Mouse (Mus musculus) bone marrow, adult 2 months (tissue): ENCODE results near the gene Dao. TPM values are rescaled to one million over a fixed set of nuclear protein-coding genes. Genes with fewer than 3 reads are reported as not detected.

ENCODE experiments used
- H3K27ac ChIP-seq: fragments of 200-500 bp; 2 replicates; pipeline ENCODE4 v1.5.1; 2012; ENCODE audit warnings: low read depth, mild to moderate bottlenecking, control low read depth, inconsistent platforms, low read length; ENCODE audit not compliant: control insufficient read depth, poor library complexity, insufficient read depth
- H3K4me1 ChIP-seq: fragments of 200-500 bp; 2 replicates; pipeline ENCODE4 v1.6.1; 2011; ENCODE audit warnings: low read length; ENCODE audit not compliant: control insufficient read depth, insufficient read depth
- H3K4me3 ChIP-seq: fragments of 200-500 bp; replicated peaks from 2 replicates; pipeline ENCODE3; 2011; ENCODE audit warnings: mild to moderate bottlenecking, low read depth, low read length, control low read depth; ENCODE audit not compliant: control insufficient read depth
- CTCF ChIP-seq: fragments of 200-500 bp; IDR thresholded peaks from 2 replicates; pipeline ENCODE4 v1.5.1; 2011; ENCODE audit warnings: low read length, control low read depth; ENCODE audit not compliant: control insufficient read depth, insufficient read depth
- POLR2A ChIP-seq: fragments of 200-500 bp; IDR thresholded peaks from 2 replicates; pipeline ENCODE4 v1.6.1; 2011; ENCODE audit warnings: low read depth, mild to moderate bottlenecking, control low read depth, low read length, borderline replicate concordance; ENCODE audit not compliant: control insufficient read depth
- WGBS: fragments of 180-500 bp; shearing (Covaris S2); methylation state at CpG from one replicate; pipeline ENCODE4 v1.1.7; 2018; 5-methylcytosine and 5-hydroxymethylcytosine counted together
- polyA plus RNA-seq: library from polyadenylated mRNA; stranded (reverse); fragments of >200 nt; gene quantifications from 2 replicates; pipeline ENCODE4 v1.2.4, GENCODE M21; 2011; ENCODE audit warnings: low replicate concordance; ENCODE audit not compliant: missing spikeins, insufficient read depth, insufficient read length

The Dao gene
- polyA plus RNA-seq, result 1.6 TPM in 1 of 2 replicates, not detected in the other

DNA sequence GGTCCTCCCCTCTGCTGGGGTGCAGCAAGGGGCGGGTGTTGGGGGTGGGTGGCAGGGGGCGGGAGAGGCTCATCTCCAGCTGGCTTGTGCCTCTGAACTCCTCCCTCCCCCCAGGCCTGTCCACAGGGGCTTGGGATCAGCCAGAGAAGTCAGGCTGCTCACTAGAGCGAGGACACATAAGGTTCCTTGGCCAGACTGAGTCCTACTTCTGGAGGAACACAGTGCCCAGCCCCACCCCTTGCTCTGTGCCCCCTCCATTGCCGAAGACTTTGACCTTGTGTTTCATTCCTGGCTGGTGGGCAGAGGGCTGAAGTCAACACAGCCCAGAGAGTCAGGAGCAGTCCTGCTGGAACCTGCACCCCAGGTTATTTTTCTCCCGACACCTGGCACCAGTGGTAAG, at the start of gene Dao:
Gene Dao, plus strand, starts transcription at position 162 of the 400 bp plus-strand sequence.
- TF ChIP-seq CTCF (no peak), POLR2A (no peak)
- Histone ChIP-seq H3K4me1 (no peaks in the 10 kb centered on the region; the same call in 1 of the 2 replicates), H3K4me3 (no peak within 1 kb of the TSS), H3K27ac (no peak within 1 kb of the TSS)
- 75% methylated on average over 5 of the region's 5 CpGs for WGBS

DNA sequence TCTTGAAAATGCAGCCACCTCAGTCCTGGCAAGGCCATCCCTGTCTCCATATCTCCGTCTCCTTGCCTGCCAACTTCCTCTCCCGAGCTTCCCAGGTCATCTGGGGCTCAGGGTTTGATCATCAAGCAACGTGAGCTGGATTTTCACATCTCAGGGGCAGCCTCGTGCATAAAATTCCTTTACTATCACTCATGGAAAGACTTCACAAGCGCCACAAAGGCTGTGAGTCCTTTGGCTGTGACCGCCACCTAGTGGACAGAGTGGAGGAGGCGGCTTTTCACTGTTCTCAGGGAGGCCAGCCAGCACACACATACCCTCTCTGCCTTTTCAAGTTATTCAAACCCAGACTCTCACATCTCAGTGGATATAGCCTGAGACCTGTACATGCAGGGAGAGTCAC, 49.1 kb upstream of the Dao start:
- WGBS, result 15% methylated on average over 7 of the region's 7 CpGs
- H3K4me1 ChIP-seq, result no peaks in the 10 kb centered on the region; the same call in 1 of the 2 replicates
- TF ChIP-seq POLR2A, result no peak
- TF ChIP-seq CTCF, result peak; percentile 92

DNA sequence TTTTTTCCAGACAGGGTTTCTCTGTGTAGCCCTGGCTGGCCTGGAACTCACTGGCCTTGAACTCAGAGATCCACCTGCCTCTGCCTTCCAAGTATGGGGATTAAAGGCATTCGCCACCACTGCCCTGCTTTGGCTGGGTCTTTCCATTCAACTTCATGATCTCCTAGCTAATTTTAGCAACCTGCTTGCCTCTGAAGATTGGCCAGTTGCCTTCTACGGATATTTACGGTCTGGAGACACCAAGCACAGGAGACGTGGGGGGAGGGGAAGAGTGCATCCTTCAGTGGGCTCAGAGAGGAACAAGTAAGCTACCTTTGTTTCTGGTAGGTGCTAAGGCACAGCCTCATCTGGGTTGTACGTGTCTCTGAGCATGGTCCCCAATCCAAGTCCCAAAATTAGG, 48.2 kb upstream of the Dao start:
- Histone ChIP-seq H3K4me1 (no peaks in the 10 kb centered on the region; the same call in 1 of the 2 replicates), H3K4me3 (no peak overlapping the region), H3K27ac (no peak overlapping the region)
- WGBS, result 85% methylated on average over 5 of the region's 5 CpGs
- TF ChIP-seq POLR2A (no peak), CTCF (no peak)

More for the DNA sequence above, 49.1 kb upstream of the Dao start:
- no peak overlapping the region for H3K27ac ChIP-seq
- H3K4me3 ChIP-seq, result no peak overlapping the region

DNA sequence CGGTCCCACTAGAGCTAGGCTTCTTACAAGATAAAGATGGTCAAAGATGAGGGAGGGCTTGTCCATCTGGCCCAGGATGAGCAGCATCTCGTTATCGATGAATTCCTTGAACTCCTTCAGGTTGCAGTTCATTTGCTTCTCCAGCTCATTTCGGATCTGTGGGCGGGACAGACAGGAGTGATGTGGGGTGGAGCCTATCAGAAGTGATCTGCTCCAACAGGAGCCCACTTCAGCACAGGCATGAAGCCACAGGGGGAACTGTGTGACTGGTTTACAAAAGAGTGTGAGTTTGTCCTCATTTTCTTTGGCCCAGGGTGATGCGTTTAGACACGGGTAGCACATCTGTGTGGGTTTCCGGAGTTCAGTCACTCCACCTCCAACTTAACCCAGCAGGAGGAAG, 47.8 kb upstream of the Dao start:
- no peak for TF ChIP-seq POLR2A
- TF ChIP-seq CTCF, result no peak
- WGBS, result 80% methylated on average over 8 of the region's 8 CpGs
- H3K27ac ChIP-seq, result no peak overlapping the region
- H3K4me3 ChIP-seq, result no peak overlapping the region
- H3K4me1 ChIP-seq, result no peaks in the 10 kb centered on the region; the same call in 1 of the 2 replicates

DNA sequence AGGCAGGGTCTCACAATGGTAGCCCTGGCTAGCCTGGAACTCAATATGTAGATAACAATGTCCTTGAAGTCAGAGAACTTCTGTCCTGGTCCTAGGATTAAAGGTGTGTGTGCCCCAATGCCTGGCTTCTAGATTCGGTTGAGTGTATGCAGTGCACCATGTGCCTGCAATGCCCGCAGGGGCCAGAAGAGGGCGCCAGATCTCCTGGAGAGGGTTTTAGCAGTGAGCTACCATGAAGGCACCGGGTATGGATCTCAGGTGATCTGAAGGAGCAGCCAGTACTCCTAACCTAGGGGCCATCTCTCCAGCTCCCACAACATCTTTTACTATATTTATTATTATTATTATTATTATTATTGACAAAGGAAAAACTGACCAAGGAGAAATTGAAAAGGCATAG, 47.0 kb upstream of the Dao start:
- H3K27ac ChIP-seq, result no peak overlapping the region
- no peaks in the 10 kb centered on the region; the same call in 1 of the 2 replicates for H3K4me1 ChIP-seq
- no peak overlapping the region for H3K4me3 ChIP-seq
- 4% methylated on average over 4 of the region's 4 CpGs for WGBS
- TF ChIP-seq POLR2A (no peak), CTCF (peak; percentile 94)

DNA sequence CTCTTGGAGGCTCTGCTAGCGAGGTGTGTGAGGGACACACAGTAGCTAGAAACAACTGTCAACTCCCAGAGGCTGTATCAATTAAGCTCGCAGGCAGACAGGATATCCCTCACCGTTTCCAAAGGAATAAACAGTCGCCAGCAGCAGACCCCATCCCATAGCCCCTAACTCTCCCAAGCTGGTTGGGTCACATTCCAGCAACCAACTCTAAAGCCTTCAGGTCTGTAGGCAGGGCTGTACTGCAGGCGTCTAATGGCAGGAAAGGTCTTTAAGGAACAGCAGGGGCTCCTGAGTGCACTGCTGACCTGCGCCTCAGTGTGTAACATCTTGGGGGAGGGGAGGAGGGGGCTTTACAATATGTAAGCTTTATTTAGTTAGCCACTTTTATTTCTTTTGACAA, 44.5 kb upstream of the Dao start:
- no peaks in the 10 kb centered on the region for H3K4me1 ChIP-seq
- TF ChIP-seq CTCF, result no peak
- TF ChIP-seq POLR2A, result no peak
- no peak overlapping the region for H3K27ac ChIP-seq
- H3K4me3 ChIP-seq, result no peak overlapping the region
- WGBS, result 86% methylated on average over 6 of the region's 6 CpGs

DNA sequence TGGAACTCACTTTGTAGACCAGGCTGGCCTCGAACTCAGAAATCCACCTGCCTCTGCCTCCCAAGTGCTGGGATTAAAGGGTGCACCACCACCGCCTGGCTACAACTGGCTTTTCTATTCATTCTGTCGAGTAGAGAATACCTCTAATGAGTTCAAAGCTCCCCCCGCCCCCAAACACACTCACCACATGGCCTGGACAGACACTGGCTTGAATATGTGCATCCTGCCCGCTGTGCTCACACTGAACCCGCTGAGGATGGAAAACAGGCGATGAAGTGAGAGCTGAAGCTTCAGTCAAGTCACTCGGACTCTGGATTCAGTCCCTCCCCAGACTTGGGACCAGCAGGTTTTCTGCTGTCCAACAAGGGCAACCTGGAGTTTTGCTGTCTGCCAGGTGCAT, 43.1 kb upstream of the Dao start:
- WGBS, result 88% methylated on average over 8 of the region's 8 CpGs
- H3K4me3 ChIP-seq, result no peak overlapping the region
- H3K4me1 ChIP-seq, result no peaks in the 10 kb centered on the region
- no peak overlapping the region for H3K27ac ChIP-seq
- TF ChIP-seq POLR2A (no peak), CTCF (no peak)

DNA sequence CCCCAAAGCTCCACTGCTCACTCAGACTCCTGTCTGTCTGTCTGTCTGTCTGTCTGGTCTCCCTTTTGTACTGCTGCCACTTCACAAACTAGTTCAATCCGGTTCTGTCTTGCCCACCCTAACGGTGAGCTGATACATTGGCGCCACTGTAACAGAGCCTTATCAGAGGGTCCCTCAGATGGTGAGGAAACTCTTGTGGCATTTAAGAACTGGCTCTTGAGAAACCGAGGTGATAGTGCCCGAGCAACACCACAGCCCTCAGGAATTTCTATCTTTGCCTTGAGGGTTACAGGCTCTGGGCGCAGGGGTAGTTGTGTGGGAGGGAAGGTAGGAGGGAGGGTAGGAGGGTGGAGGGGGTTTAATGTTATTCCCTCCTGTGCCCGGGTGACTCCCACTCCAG, 41.7 kb upstream of the Dao start:
- TF ChIP-seq CTCF, result no peak
- no peak for TF ChIP-seq POLR2A
- WGBS, result 53% methylated on average over 7 of the region's 7 CpGs
- Histone ChIP-seq H3K4me1 (no peaks in the 10 kb centered on the region), H3K4me3 (no peak overlapping the region), H3K27ac (no peak overlapping the region)

DNA sequence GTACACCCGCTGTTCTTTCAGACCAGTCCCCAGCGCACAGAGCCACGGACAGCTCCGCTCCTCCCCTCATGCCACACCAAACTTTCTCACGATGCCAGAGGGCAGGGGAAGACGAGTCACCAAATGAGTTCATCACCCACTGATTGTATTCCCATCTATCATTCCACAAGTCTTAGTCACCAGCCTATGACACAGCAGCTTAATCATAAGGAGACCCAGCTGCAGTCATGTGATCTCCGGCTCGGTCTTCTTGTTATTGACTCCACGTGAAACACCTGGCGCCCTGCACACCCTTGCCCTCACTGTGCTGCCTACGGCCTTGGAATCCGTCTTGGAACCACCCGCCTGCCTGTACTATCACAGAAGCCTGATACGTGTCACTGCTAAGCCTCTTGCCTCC, 38.5 kb upstream of the Dao start:
- no peaks in the 10 kb centered on the region for H3K4me1 ChIP-seq
- no peak overlapping the region for H3K27ac ChIP-seq
- H3K4me3 ChIP-seq, result no peak overlapping the region
- TF ChIP-seq POLR2A (no peak), CTCF (no peak)
- 90% methylated on average over 14 of the region's 14 CpGs for WGBS
